Mouse (Mus musculus) ES-E14 (cell line): ENCODE data around the gene Fchsd2.

Experiments used
- CHD2 ChIP-seq: IDR thresholded peaks from 2 replicates; pipeline ENCODE4 v1.6.1; 2014; ENCODE audit warnings: mild to moderate bottlenecking, low read depth, low read length, inconsistent platforms
- HCFC1 ChIP-seq: IDR thresholded peaks from 2 replicates; pipeline ENCODE4 v1.6.1; 2012; ENCODE audit warnings: low read length, inconsistent platforms, borderline replicate concordance; ENCODE audit not compliant: insufficient read depth

GRCm38 (mm10) chr7:101108653-101109005, 16.0 kb downstream of the Fchsd2 start:
- TF ChIP-seq CHD2 (no peak), HCFC1 (no peak)
